Mouse (Mus musculus) embryonic stem cell, embryonic (primary cell): ENCODE results near the gene Sema5b.

Experiments used
- CTCF ChIA-PET, 4 experiments: fragments of 300-600 bp in 2 of 4; fragments of 350-600 bp in 2 of 4; sonication (Branson Sonifier 250); formaldehyde crosslinking; loops; one replicate each; lab custom pipeline; 2022; ENCODE audit warnings: inconsistent platforms in 2 of 4; lab: Charles Lee
- POLR2A ChIA-PET, 4 experiments: fragments of 300-600 bp in 2 of 4; fragments of 350-600 bp in 2 of 4; sonication (Branson Sonifier 250); formaldehyde crosslinking; loops; one replicate each; lab custom pipeline; 2022; ENCODE audit warnings: antibody characterized with exemption in 4 of 4, inconsistent platforms in 1 of 4; lab: Charles Lee

Sema5b gene

DNA sequence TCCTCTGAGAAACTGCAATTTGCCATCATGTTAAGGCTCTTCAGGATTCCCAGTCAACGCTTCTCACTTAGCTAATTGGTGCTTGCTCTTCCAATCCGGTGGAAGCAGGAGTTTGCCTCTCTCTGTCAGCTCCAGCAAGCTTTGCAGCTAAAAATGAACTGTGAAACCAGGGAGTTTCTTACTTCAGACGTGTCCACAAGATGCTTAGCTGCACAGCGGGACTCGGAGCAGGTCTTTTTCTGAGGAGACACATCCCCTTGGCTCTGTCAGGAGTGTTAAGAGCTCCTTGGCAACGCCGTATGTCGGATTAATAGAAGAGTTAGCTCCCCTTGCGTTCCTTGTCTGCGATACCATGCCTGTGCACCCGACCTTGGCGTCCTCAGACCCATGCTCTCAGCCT lies 29.7 kb downstream of the Sema5b start:
- ChIA-PET POLR2A (interaction anchor here (0.6 to 3.8 kb wide), 18 partner anchors 8 to 371 kb away, joined by 3 to 28 read pairs (median 4); partner anchors contain the start of gene Sema5b (in 1 of the 4)), CTCF (interaction anchor here in 2 of 4 experiments (0.6 to 0.9 kb wide), 5 partner anchors 10 to 345 kb away, joined by 3 to 7 read pairs (median 3); partner anchors contain the start of gene Sema5b (in 1 of the 2))

- POLR2A ChIA-PET: interaction anchor here in 2 of 4 experiments (0.5 to 1.8 kb wide), 7 partner anchors 9 to 220 kb away, joined by 4 to 8 read pairs (median 5); no protein-coding TSS in a partner anchor
- CTCF ChIA-PET: interaction anchor here in 1 of 4 experiments (0.6 kb wide), 2 partner anchors 51 to 1155 kb away, joined by 3 to 4 read pairs; no protein-coding TSS in a partner anchor
Observed at GRCm38 (mm10) chr16:35573586-35573985, 32.6 kb downstream of the Sema5b start.

GRCm38 (mm10) chr16:35577181-35577941 lies 36.4 kb downstream of the Sema5b start:
- ChIA-PET CTCF (interaction anchor here in 2 of 4 experiments (0.5 to 1.8 kb wide), 2 partner anchors 9 to 37 kb away, joined by 4 read pairs; no protein-coding TSS in a partner anchor), POLR2A (interaction anchor here in 2 of 4 experiments (0.6 to 1.9 kb wide), 3 partner anchors 9 to 36 kb away, joined by 3 to 7 read pairs (median 3); partner anchors contain the start of gene Sema5b (in 1 of the 2))

DNA sequence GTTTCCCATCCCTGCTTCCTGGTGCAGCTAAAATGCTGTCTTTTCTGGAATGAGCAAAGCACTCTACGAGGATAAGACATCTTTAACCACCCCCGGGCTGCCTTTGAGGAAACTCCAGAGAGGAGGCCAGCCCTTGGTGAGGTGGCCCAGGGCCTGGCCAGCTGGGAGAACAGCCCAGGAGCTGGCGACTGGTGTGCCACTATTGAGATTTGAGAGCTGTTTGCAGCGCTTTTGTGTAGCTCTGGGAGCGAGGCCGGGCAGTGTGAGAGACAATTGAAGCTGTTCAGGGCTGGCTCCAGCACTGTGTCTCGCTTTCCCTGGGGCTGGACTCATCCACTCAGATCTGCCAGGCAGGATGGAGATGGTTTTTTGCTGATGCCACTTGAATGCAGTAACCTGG lies 40.4 kb downstream of the Sema5b start:
- ChIA-PET CTCF (interaction anchor here in 2 of 4 experiments (1.0 to 1.1 kb wide), 3 partner anchors 11 to 41 kb away, joined by 3 read pairs; no protein-coding TSS in a partner anchor), POLR2A (interaction anchor here in 2 of 4 experiments (0.9 to 1.5 kb wide), 7 partner anchors 9 to 28 kb away, joined by 3 to 5 read pairs (median 3); no protein-coding TSS in a partner anchor)

GRCm38 (mm10) chr16:35583551-35584080 lies 42.7 kb downstream of the Sema5b start:
- ChIA-PET POLR2A (interaction anchor here in 2 of 4 experiments (0.9 to 8.9 kb wide), 10 partner anchors 10 to 43 kb away, joined by 3 to 154 read pairs (median 5); partner anchors contain the start of gene Sema5b (in 1 of the 2)), CTCF (interaction anchor here in 2 of 4 experiments (0.8 to 2.2 kb wide), 3 partner anchors 43 to 356 kb away, joined by 3 to 11 read pairs (median 3); partner anchors contain the start of gene Sema5b (in 1 of the 2))

- ChIA-PET CTCF (interaction anchor here (0.5 to 3.1 kb wide), 13 partner anchors 8 to 429 kb away, joined by 3 to 15 read pairs (median 3); partner anchors contain the start of gene Sema5b (in 3 of the 4)), POLR2A (interaction anchor here (0.5 to 8.9 kb wide), 56 partner anchors 9 to 1702 kb away, joined by 3 to 154 read pairs (median 4); partner anchors contain the start of genes Sema5b (in 2 of the 4), Hspbap1 (in 1 of the 4), Pdia5 (in 1 of the 4) and Sec22a (in 1 of the 4))
Observed at GRCm38 (mm10) chr16:35585126-35585694, 44.3 kb downstream of the Sema5b start.

DNA sequence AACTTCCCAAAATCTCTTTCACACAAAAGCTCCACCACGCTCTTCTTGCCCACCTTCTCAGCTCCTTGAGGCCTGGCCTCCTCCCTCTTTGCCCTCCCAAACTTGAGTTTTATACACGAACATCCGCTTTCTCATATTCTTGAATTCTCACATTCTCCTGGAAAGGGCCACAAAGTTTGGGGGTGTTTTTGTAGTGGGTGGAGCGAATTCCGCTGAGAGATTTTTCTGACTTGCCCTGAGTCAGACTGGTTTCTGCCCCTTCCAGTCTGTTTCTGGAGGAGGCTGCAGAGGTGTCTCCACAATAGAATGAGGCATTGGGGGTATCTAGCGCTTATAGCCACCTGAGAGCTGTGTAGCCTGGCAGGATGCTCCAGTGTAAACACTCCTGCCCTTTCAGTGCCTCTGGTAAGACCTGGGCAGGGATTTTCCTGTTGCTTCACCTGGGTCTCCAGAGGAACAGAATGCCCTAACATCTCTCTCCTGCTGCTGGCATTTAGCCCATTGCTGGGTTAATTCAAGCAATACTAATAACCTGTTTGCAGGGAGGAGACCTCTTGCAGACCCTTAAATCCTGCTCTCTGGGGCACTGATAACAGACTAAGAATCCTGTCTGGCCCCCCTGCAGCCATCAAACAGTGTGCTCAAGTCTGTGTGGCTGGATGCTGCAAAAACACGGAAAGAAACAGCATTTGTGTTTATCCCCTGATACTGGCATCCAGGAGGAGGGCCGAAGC lies 46.3 kb downstream of the Sema5b start:
- ChIA-PET CTCF (interaction anchor here in 3 of 4 experiments (0.5 to 3.1 kb wide), 8 partner anchors 9 to 63 kb away, joined by 3 to 11 read pairs (median 6); partner anchors contain the start of gene Sema5b (in 1 of the 3)), POLR2A (interaction anchor here (0.5 to 8.9 kb wide), 46 partner anchors 8 to 1996 kb away, joined by 3 to 154 read pairs (median 4); partner anchors contain the start of genes Sec22a (in 2 of the 4), Sema5b (in 2 of the 4), Dirc2 (in 1 of the 4) and Hacd2 (in 1 of the 4))

- ChIA-PET POLR2A (interaction anchor here (0.5 to 8.9 kb wide), 49 partner anchors 9 to 1995 kb away, joined by 3 to 154 read pairs (median 4); partner anchors contain the start of genes Sec22a (in 2 of the 4), Dirc2 (in 1 of the 4), Hacd2 (in 1 of the 4) and Hspbap1 (in 1 of the 4)), CTCF (interaction anchor here in 3 of 4 experiments (0.5 to 2.0 kb wide), 8 partner anchors 19 to 477 kb away, joined by 3 to 7 read pairs (median 6); partner anchors contain the start of gene Sema5b (in 1 of the 3))
Observed at GRCm38 (mm10) chr16:35587866-35588465, 47.0 kb downstream of the Sema5b start.

GRCm38 (mm10) chr16:35588731-35589151 lies 47.8 kb downstream of the Sema5b start:
- ChIA-PET CTCF (interaction anchor here in 3 of 4 experiments (0.5 to 2.0 kb wide), 6 partner anchors 36 to 478 kb away, joined by 3 to 7 read pairs (median 5); partner anchors contain the start of gene Sema5b (in 2 of the 3)), POLR2A (interaction anchor here (0.6 to 8.9 kb wide), 45 partner anchors 9 to 1119 kb away, joined by 3 to 154 read pairs (median 4); partner anchors contain the start of genes Pdia5 (in 2 of the 4), Dirc2 (in 1 of the 4), Hacd2 (in 1 of the 4) and Hspbap1 (in 1 of the 4))

DNA sequence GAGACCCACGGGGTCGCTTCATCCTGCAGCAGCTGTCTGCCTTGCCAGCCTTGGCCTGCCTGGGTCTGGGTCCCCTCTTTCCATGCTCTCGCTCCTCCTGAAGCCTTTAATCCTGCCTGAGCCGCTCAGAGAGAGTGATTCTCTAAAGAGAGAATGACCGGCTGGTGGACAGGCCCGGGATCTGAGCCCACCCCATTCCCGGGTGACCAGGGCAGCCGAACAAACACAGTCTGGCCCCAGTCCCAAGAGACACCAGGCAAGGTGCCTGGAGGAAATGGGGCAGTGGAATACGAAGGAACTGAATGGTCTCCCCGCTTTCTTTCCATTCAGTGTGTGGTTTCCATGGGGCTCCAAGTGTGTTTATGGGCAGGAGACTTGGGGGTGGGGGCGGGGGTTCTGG lies 50.8 kb downstream of the Sema5b start:
- ChIA-PET POLR2A (interaction anchor here in 2 of 4 experiments (0.7 to 8.9 kb wide), 5 partner anchors 9 to 753 kb away, joined by 3 to 154 read pairs (median 3); no protein-coding TSS in a partner anchor), CTCF (interaction anchor here in 1 of 4 experiments (1.6 kb wide), 1 partner anchor 52 kb away, joined by 4 read pairs; no protein-coding TSS in a partner anchor)

GRCm38 (mm10) chr16:35592274-35593065 lies 51.5 kb downstream of the Sema5b start:
- ChIA-PET CTCF (interaction anchor here in 2 of 4 experiments (0.6 to 1.6 kb wide), 3 partner anchors 9 to 52 kb away, joined by 3 to 4 read pairs (median 3); no protein-coding TSS in a partner anchor), POLR2A (interaction anchor here in 2 of 4 experiments (0.7 to 1.2 kb wide), 8 partner anchors 10 to 752 kb away, joined by 3 to 5 read pairs (median 3); no protein-coding TSS in a partner anchor)

DNA sequence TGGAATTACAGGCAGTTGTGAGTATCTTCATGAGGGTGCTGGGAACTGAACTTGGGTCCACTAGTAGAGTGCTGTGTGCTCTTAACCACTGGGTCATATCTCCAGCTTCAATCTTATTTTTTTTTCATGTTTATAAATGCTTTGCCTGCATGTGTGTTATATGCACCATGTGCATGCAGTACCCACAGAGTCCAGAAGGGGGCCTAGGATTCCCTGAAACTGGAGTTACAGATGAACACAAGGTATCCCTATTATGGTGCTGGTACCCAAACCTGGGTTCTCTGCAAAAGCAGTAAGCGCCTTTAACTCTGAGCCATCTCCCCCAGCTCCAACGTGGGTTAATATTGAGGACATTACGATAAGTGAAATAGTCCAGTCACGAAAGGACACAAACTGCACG lies 52.5 kb downstream of the Sema5b start:
- ChIA-PET CTCF (interaction anchor here (0.6 to 1.6 kb wide), 6 partner anchors 8 to 331 kb away, joined by 3 to 4 read pairs (median 3); no protein-coding TSS in a partner anchor), POLR2A (interaction anchor here in 3 of 4 experiments (0.7 to 1.6 kb wide), 4 partner anchors 8 to 284 kb away, joined by 3 to 4 read pairs (median 4); partner anchors contain the start of gene Sema5b (in 1 of the 3))

DNA sequence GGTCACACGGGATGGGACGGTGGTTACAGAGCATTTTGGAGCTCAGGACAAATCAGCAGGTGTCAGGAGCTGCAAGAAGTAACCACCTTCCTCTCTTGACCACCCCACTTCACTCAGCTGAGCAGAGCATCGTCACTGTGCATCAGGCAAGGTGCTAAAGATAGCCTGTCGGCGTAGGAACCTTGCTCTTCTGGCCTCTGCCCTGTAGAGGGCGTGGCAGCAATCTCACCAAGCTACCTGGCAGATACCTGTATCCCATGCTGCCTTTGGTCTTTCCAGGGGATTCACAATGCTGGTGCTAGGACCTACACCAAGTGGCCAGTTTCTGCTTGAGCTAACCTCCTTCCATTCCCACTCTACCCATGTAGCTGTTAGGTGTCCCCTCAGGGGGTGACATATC lies 55.3 kb downstream of the Sema5b start:
- CTCF ChIA-PET: interaction anchor here (0.5 to 1.8 kb wide), 18 partner anchors 10 to 276 kb away, joined by 3 to 11 read pairs (median 5); partner anchors contain the start of gene Sema5b (in 2 of the 4)
- POLR2A ChIA-PET: interaction anchor here (0.5 to 10.3 kb wide), 10 partner anchors 8 to 296 kb away, joined by 3 to 154 read pairs (median 4); partner anchors contain the start of gene Sema5b (in 1 of the 4)

GRCm38 (mm10) chr16:35596661-35597350 lies 55.9 kb downstream of the Sema5b start:
- POLR2A ChIA-PET: interaction anchor here (0.5 to 10.3 kb wide), 11 partner anchors 9 to 296 kb away, joined by 3 to 154 read pairs (median 4); partner anchors contain the start of gene Sema5b (in 1 of the 4)
- CTCF ChIA-PET: interaction anchor here (0.6 to 1.8 kb wide), 16 partner anchors 10 to 275 kb away, joined by 3 to 11 read pairs (median 5); partner anchors contain the start of gene Sema5b (in 2 of the 4)
